Mouse (Mus musculus) E14TG2a.4 (cell line): ENCODE data around the gene Atp6v1f.

Experiments used
- H3K27me3 ChIP-seq: 2 replicates; pipeline ENCODE4 v1.6.1; 2014; ENCODE audit warnings: low read length, control low read depth; ENCODE audit not compliant: insufficient read depth
- H3K36me3 ChIP-seq: 2 replicates; pipeline ENCODE4 v1.6.1; 2014; ENCODE audit warnings: low read length, control low read depth; ENCODE audit not compliant: insufficient read depth
- H3K4me1 ChIP-seq: replicated peaks from 2 replicates; pipeline ENCODE4 v1.6.1; 2014; ENCODE audit warnings: low read depth, low read length, control low read depth
- H3K4me3 ChIP-seq: replicated peaks from 2 replicates; pipeline ENCODE4 v1.5.1; 2014; ENCODE audit warnings: mild to moderate bottlenecking, low read length
- H3K9me3 ChIP-seq: 2 replicates; pipeline ENCODE4 v1.6.1; 2014; ENCODE audit warnings: low read length, control low read depth
- CTCF ChIP-seq: conservative IDR thresholded peaks from 2 replicates; pipeline ENCODE4 v1.5.1; 2014; ENCODE audit warnings: low read length
- NANOG ChIP-seq: IDR thresholded peaks from 2 replicates; pipeline ENCODE4 v1.6.1; 2014; ENCODE audit warnings: borderline replicate concordance, low read length, mixed read lengths
- POU5F1 ChIP-seq: IDR thresholded peaks from 2 replicates; pipeline ENCODE4 v1.6.1; 2014; ENCODE audit warnings: low read length, borderline replicate concordance

The Atp6v1f gene

DNA sequence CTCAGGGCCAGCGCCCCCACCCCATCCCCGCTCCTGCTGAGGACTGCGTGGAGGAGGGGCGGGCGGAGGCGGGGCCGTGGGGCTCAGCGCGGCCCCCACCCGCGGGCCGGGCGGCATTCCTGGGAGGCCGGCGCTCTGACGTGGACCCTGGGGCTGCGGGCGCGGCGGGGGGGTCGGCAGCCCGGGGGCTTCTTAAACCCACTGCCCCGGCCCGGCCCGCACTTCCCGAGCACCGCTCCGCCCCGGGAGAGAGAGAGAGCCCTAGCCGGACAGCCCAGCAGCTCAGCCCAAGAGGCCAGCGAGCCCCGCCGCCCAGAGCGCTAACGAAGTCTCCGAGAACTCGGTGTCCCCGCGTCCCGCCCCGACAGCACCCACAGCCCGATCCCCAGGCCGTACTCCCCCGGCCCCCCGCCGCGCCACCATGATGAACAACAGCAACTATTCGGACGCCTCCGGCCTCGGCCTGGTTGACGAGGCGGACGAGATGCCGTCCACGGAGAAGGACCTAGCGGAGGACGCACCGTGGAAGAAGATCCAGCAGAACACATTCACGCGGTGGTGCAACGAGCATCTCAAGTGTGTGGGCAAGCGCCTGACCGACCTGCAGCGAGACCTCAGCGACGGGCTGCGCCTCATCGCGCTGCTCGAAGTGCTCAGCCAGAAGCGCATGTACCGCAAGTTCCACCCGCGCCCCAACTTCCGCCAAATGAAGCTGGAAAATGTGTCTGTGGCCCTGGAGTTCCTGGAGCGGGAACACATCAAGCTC lies 34.3 kb upstream of the Atp6v1f start, which contains the start of gene Flnc:
Flnc (plus strand) TSS at position 219 of the 766 bp plus-strand sequence.
- H3K36me3 ChIP-seq, result no peaks in the 10 kb centered on the region
- H3K27me3 ChIP-seq, result peaks cover 47% of the 10 kb centered on the region
- TF ChIP-seq CTCF, result no peak
- TF ChIP-seq NANOG, result no peak
- peak within 1 kb of the TSS; percentile 73 for H3K4me3 ChIP-seq
- peaks cover 54% of the 10 kb centered on the region for H3K4me1 ChIP-seq
- H3K9me3 ChIP-seq, result no peaks in the 10 kb centered on the region

DNA sequence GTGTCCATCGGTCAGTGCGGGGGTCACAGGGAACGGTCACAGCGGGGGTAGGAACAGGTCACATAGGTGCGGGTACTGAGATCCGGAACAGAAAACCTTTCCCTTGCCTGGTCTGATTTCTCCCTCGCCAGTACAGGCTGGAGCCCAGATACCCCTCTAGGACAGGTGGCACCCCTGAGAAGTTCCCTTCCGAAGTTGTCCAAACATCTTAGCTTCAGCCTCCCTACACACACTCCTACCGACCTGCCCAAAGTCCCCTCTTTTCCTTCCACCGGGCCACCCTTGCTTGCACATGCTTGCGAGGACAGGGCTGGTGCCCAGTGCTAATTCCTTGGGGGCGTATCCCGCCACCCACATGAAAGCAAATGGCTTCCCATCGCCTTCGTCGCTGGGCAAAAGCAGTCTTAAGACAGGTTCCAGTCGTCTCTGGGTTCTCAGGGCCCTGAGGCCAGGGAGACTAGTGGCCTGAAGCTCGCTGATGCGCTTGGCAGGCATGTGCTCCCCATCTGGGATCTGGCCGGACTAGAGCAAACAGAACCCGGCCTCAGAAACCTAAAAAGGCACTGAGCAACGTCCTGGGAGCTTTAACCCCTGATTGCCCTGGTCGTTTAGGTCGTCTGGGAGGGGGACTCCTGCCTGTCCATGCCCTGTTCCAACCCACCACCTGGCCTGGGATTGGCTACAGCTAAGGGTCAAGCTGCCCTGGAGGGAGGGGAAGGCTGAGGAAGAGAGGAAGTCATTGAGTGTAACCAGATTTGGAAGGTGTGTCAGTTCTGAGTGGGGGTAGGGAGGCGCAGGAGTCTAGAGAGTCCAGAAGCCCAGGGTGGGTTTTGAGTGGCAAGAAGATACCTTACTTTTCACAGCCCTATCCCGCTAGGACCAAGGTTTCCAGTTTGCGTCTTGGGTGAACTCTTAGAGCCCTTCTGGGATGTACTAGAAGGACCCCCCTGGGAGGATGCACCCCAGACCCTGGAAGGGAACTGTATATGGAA lies 33.4 kb upstream of the Atp6v1f start:
- Histone ChIP-seq H3K9me3 (no peaks in the 10 kb centered on the region), H3K36me3 (no peaks in the 10 kb centered on the region), H3K27me3 (peaks cover 54% of the 10 kb centered on the region), H3K4me3 (peak overlapping the region; percentile 73), H3K4me1 (peaks cover 54% of the 10 kb centered on the region)
- TF ChIP-seq CTCF (no peak), NANOG (no peak), POU5F1 (no peak)

- TF ChIP-seq CTCF (no peak), POU5F1 (no peak), NANOG (no peak)
- H3K27me3 ChIP-seq, result peaks cover 61% of the 10 kb centered on the region
- peaks cover 54% of the 10 kb centered on the region for H3K4me1 ChIP-seq
- H3K9me3 ChIP-seq, result no peaks in the 10 kb centered on the region
- peak overlapping the region; percentile 73 for H3K4me3 ChIP-seq
- H3K36me3 ChIP-seq, result no peaks in the 10 kb centered on the region
Observed at GRCm38 (mm10) chr6:29434911-29435691, 32.4 kb upstream of the Atp6v1f start.

GRCm38 (mm10) chr6:29435940-29436451 lies 31.5 kb upstream of the Atp6v1f start:
- no peaks in the 10 kb centered on the region for H3K9me3 ChIP-seq
- TF ChIP-seq NANOG (no peak), POU5F1 (no peak), CTCF (no peak)
- peaks cover 53% of the 10 kb centered on the region for H3K4me1 ChIP-seq
- no peaks in the 10 kb centered on the region for H3K36me3 ChIP-seq
- peaks cover 63% of the 10 kb centered on the region for H3K27me3 ChIP-seq
- H3K4me3 ChIP-seq, result peak overlapping the region; percentile 73; the same call in 1 of the 2 replicates

GRCm38 (mm10) chr6:29436461-29436934 lies 31.0 kb upstream of the Atp6v1f start:
- TF ChIP-seq NANOG, result no peak
- TF ChIP-seq CTCF, result no peak
- no peak for TF ChIP-seq POU5F1
- peaks cover 55% of the 10 kb centered on the region for H3K4me1 ChIP-seq
- peak overlapping the region; percentile 37; the same call in 1 of the 2 replicates for H3K4me3 ChIP-seq
- H3K9me3 ChIP-seq, result no peaks in the 10 kb centered on the region
- H3K27me3 ChIP-seq, result peaks cover 58% of the 10 kb centered on the region
- H3K36me3 ChIP-seq, result no peaks in the 10 kb centered on the region

GRCm38 (mm10) chr6:29439251-29439650 lies 28.3 kb upstream of the Atp6v1f start:
- Histone ChIP-seq H3K9me3 (no peaks in the 10 kb centered on the region), H3K36me3 (no peaks in the 10 kb centered on the region), H3K4me1 (peaks cover 66% of the 10 kb centered on the region), H3K27me3 (peaks cover 50% of the 10 kb centered on the region), H3K4me3 (no peak overlapping the region)
- TF ChIP-seq NANOG, result no peak
- no peak for TF ChIP-seq POU5F1
- TF ChIP-seq CTCF, result no peak

GRCm38 (mm10) chr6:29439789-29440188 lies 27.7 kb upstream of the Atp6v1f start:
- no peak overlapping the region for H3K4me3 ChIP-seq
- TF ChIP-seq CTCF (no peak), POU5F1 (no peak), NANOG (no peak)
- peaks cover 45% of the 10 kb centered on the region for H3K27me3 ChIP-seq
- H3K9me3 ChIP-seq, result no peaks in the 10 kb centered on the region
- peaks cover 60% of the 10 kb centered on the region for H3K4me1 ChIP-seq
- no peaks in the 10 kb centered on the region for H3K36me3 ChIP-seq
